Mouse (Mus musculus): ENCODE results near the gene Pomgnt2. TPM values are rescaled to one million over a fixed set of nuclear protein-coding genes. Genes with fewer than 3 reads are reported as not detected.

Gene Pomgnt2
- polyA plus RNA-seq, 1 experiment from 2014 or later, result 13.3 TPM

GRCm38 (mm10) chr9:121973207-121973606 lies 23.7 kb downstream of the Pomgnt2 start:
- Histone ChIP-seq H3K36me3 (ENCODE audit: control insufficient read depth, insufficient read depth, low read length) (no peaks in the 10 kb centered on the region), H3K9ac (ENCODE audit: low read length) (no peak overlapping the region), H3K27ac (ENCODE audit: low read depth, low read length) (no peak overlapping the region), H3K4me3 (ENCODE audit: low read depth, low read length) (no peak overlapping the region), H3K4me2 (ENCODE audit: low read depth) (no peak overlapping the region), H3K27me3 (ENCODE audit: control insufficient read depth, insufficient read depth, low read length) (no peaks in the 10 kb centered on the region), H3K4me1 (ENCODE audit: control insufficient read depth, insufficient read depth, low read length) (no peaks in the 10 kb centered on the region), H3K9me3 (ENCODE audit: control insufficient read depth, low read length) (no peaks in the 10 kb centered on the region)
- no peak for ATAC-seq (ENCODE audit: insufficient read depth, low FRiP score, low TSS enrichment)
- WGBS, result 67% methylated on average over 1 of the region's 1 CpGs
- DNase-seq (ENCODE audit: low spot score), result no peak

GRCm38 (mm10) chr9:121969841-121970381 lies 27.0 kb downstream of the Pomgnt2 start:
- H3K9me3 ChIP-seq (ENCODE audit: control insufficient read depth, low read length), result no peaks in the 10 kb centered on the region
- 75% methylated on average over 5 of the region's 5 CpGs for WGBS
- H3K27ac ChIP-seq (ENCODE audit: low read depth, low read length), result no peak overlapping the region
- DNase-seq (ENCODE audit: low spot score) (no peak), ATAC-seq (ENCODE audit: insufficient read depth, low FRiP score, low TSS enrichment) (no peak)
- H3K4me1 ChIP-seq (ENCODE audit: control insufficient read depth, insufficient read depth, low read length), result no peaks in the 10 kb centered on the region
- H3K27me3 ChIP-seq (ENCODE audit: control insufficient read depth, insufficient read depth, low read length), result no peaks in the 10 kb centered on the region
- no peak overlapping the region for H3K9ac ChIP-seq (ENCODE audit: low read length)
- H3K4me3 ChIP-seq (ENCODE audit: low read depth, low read length), result no peak overlapping the region
- no peaks in the 10 kb centered on the region for H3K36me3 ChIP-seq (ENCODE audit: control insufficient read depth, insufficient read depth, low read length)
- no peak overlapping the region for H3K4me2 ChIP-seq (ENCODE audit: low read depth)

GRCm38 (mm10) chr9:121968258-121968657 lies 28.7 kb downstream of the Pomgnt2 start:
- Histone ChIP-seq H3K36me3 (ENCODE audit: control insufficient read depth, insufficient read depth, low read length) (no peaks in the 10 kb centered on the region), H3K9ac (ENCODE audit: low read length) (no peak overlapping the region), H3K4me3 (ENCODE audit: low read depth, low read length) (no peak overlapping the region), H3K4me1 (ENCODE audit: control insufficient read depth, insufficient read depth, low read length) (no peaks in the 10 kb centered on the region), H3K4me2 (ENCODE audit: low read depth) (no peak overlapping the region), H3K27me3 (ENCODE audit: control insufficient read depth, insufficient read depth, low read length) (no peaks in the 10 kb centered on the region), H3K27ac (ENCODE audit: low read depth, low read length) (no peak overlapping the region), H3K9me3 (ENCODE audit: control insufficient read depth, low read length) (no peaks in the 10 kb centered on the region)
- ATAC-seq (ENCODE audit: insufficient read depth, low FRiP score, low TSS enrichment), result no peak
- WGBS, result 89% methylated on average over 5 of the region's 5 CpGs
- no peak for DNase-seq (ENCODE audit: low spot score)

- Histone ChIP-seq H3K36me3 (ENCODE audit: control insufficient read depth, insufficient read depth, low read length) (no peaks in the 10 kb centered on the region), H3K4me3 (ENCODE audit: low read depth, low read length) (no peak overlapping the region), H3K4me1 (ENCODE audit: control insufficient read depth, insufficient read depth, low read length) (no peaks in the 10 kb centered on the region), H3K4me2 (ENCODE audit: low read depth) (no peak overlapping the region), H3K27me3 (ENCODE audit: control insufficient read depth, insufficient read depth, low read length) (no peaks in the 10 kb centered on the region), H3K9me3 (ENCODE audit: control insufficient read depth, low read length) (no peaks in the 10 kb centered on the region), H3K9ac (ENCODE audit: low read length) (no peak overlapping the region), H3K27ac (ENCODE audit: low read depth, low read length) (no peak overlapping the region)
- DNase-seq (ENCODE audit: low spot score), result no peak
- no peak for ATAC-seq (ENCODE audit: insufficient read depth, low FRiP score, low TSS enrichment)
- 88% methylated on average over 7 of the region's 7 CpGs for WGBS
Observed at GRCm38 (mm10) chr9:121964941-121965340, 32.0 kb downstream of the Pomgnt2 start.

GRCm38 (mm10) chr9:121959966-121960635 lies 36.8 kb downstream of the Pomgnt2 start:
- DNase-seq (ENCODE audit: low spot score) (no peak), ATAC-seq (ENCODE audit: insufficient read depth, low FRiP score, low TSS enrichment) (no peak)
- Histone ChIP-seq H3K4me1 (ENCODE audit: control insufficient read depth, insufficient read depth, low read length) (no peaks in the 10 kb centered on the region), H3K4me3 (ENCODE audit: low read depth, low read length) (no peak overlapping the region), H3K9me3 (ENCODE audit: control insufficient read depth, low read length) (no peaks in the 10 kb centered on the region), H3K36me3 (ENCODE audit: control insufficient read depth, insufficient read depth, low read length) (no peaks in the 10 kb centered on the region), H3K9ac (ENCODE audit: low read length) (no peak overlapping the region), H3K4me2 (ENCODE audit: low read depth) (no peak overlapping the region), H3K27me3 (ENCODE audit: control insufficient read depth, insufficient read depth, low read length) (no peaks in the 10 kb centered on the region), H3K27ac (ENCODE audit: low read depth, low read length) (no peak overlapping the region)
- 54% methylated on average over 7 of the region's 7 CpGs for WGBS

GRCm38 (mm10) chr9:121952596-121952995 lies 44.3 kb downstream of the Pomgnt2 start:
- Histone ChIP-seq H3K9me3 (ENCODE audit: control insufficient read depth, low read length) (no peaks in the 10 kb centered on the region), H3K27me3 (ENCODE audit: control insufficient read depth, insufficient read depth, low read length) (no peaks in the 10 kb centered on the region), H3K27ac (ENCODE audit: low read depth, low read length) (no peak overlapping the region), H3K36me3 (ENCODE audit: control insufficient read depth, insufficient read depth, low read length) (no peaks in the 10 kb centered on the region), H3K4me2 (ENCODE audit: low read depth) (no peak overlapping the region), H3K9ac (ENCODE audit: low read length) (no peak overlapping the region), H3K4me3 (ENCODE audit: low read depth, low read length) (no peak overlapping the region), H3K4me1 (ENCODE audit: control insufficient read depth, insufficient read depth, low read length) (no peaks in the 10 kb centered on the region; the same call in 1 of the 2 replicates)
- WGBS, result 89% methylated on average over 6 of the region's 6 CpGs
- no peak for DNase-seq (ENCODE audit: low spot score)
- ATAC-seq (ENCODE audit: insufficient read depth, low FRiP score, low TSS enrichment), result no peak

GRCm38 (mm10) chr9:121951114-121951423 lies 45.8 kb downstream of the Pomgnt2 start:
- Histone ChIP-seq H3K36me3 (ENCODE audit: control insufficient read depth, insufficient read depth, low read length) (no peaks in the 10 kb centered on the region), H3K27me3 (ENCODE audit: control insufficient read depth, insufficient read depth, low read length) (no peaks in the 10 kb centered on the region), H3K27ac (ENCODE audit: low read depth, low read length) (no peak overlapping the region), H3K4me2 (ENCODE audit: low read depth) (no peak overlapping the region), H3K4me3 (ENCODE audit: low read depth, low read length) (no peak overlapping the region), H3K9ac (ENCODE audit: low read length) (peak overlapping the region; percentile 22; the same call in 1 of the 2 replicates), H3K4me1 (ENCODE audit: control insufficient read depth, insufficient read depth, low read length) (no peaks in the 10 kb centered on the region; the same call in 1 of the 2 replicates), H3K9me3 (ENCODE audit: control insufficient read depth, low read length) (no peaks in the 10 kb centered on the region)
- ATAC-seq (ENCODE audit: insufficient read depth, low FRiP score, low TSS enrichment), result 0 out of 2 replicates have a peak, but pooled peaks have one; percentile 13
- DNase-seq (ENCODE audit: low spot score), result no peak
- 50% methylated on average over 4 of the region's 4 CpGs for WGBS

- H3K9me3 ChIP-seq (ENCODE audit: control insufficient read depth, low read length), result no peaks in the 10 kb centered on the region
- H3K4me2 ChIP-seq (ENCODE audit: low read depth), result no peak within 1 kb of the TSS
- peak within 1 kb of the TSS; percentile 22; the same call in 1 of the 2 replicates for H3K9ac ChIP-seq (ENCODE audit: low read length)
- no peaks in the 10 kb centered on the region for H3K27me3 ChIP-seq (ENCODE audit: control insufficient read depth, insufficient read depth, low read length)
- no peak within 1 kb of the TSS for H3K27ac ChIP-seq (ENCODE audit: low read depth, low read length)
- H3K4me1 ChIP-seq (ENCODE audit: control insufficient read depth, insufficient read depth, low read length), result no peaks in the 10 kb centered on the region; the same call in 1 of the 2 replicates
- DNase-seq (ENCODE audit: low spot score), result peak; percentile 29
- 0 out of 2 replicates have a peak, but pooled peaks have one; percentile 41 for ATAC-seq (ENCODE audit: insufficient read depth, low FRiP score, low TSS enrichment)
- H3K36me3 ChIP-seq (ENCODE audit: control insufficient read depth, insufficient read depth, low read length), result no peaks in the 10 kb centered on the region
- no peak within 1 kb of the TSS for H3K4me3 ChIP-seq (ENCODE audit: low read depth, low read length)
- WGBS, result 14% methylated on average over 14 of the region's 14 CpGs
Observed at GRCm38 (mm10) chr9:121950418-121951113, 46.3 kb downstream of the Pomgnt2 start, which contains the start of gene Fam198a. Gene Fam198a (plus strand): TSS chr9:121950988.

Data from neural tube, embryonic 11.5 days (tissue).